Mouse (Mus musculus) thymus, adult 2 months (tissue): ENCODE measurements around the gene Zfp846.

ENCODE experiments used
- CTCF ChIP-seq: fragments of 200-500 bp; IDR thresholded peaks from 2 replicates; pipeline ENCODE4 v1.5.1; 2012; ENCODE audit warnings: mild to moderate bottlenecking, control low read depth, low read length, moderate library complexity, borderline replicate concordance; ENCODE audit not compliant: control insufficient read depth, poor library complexity, insufficient read depth; ENCODE audit errors: extremely low read depth
- POLR2A ChIP-seq: fragments of 200-500 bp; IDR thresholded peaks from 2 replicates; pipeline ENCODE4 v1.6.1; 2012; ENCODE audit warnings: mild to moderate bottlenecking, low read length, control low read depth, moderate library complexity; ENCODE audit not compliant: control insufficient read depth, poor library complexity, insufficient read depth; ENCODE audit errors: extremely low read depth

- TF ChIP-seq CTCF: no peak
- no peak for TF ChIP-seq POLR2A
Measured at GRCm38 (mm10) chr9:20609831-20610464, 28.9 kb downstream of the Zfp846 start.
